Mouse (Mus musculus) frontal cortex, adult 2 months (tissue): ENCODE data around the gene Dvl1. TPM values are rescaled to one million over a fixed set of nuclear protein-coding genes. Genes with fewer than 3 reads are reported as not detected.

Experiments used
- DNase-seq, 2 experiments: peaks; one replicate each; pipeline ENCODE4 v3.0.0; 2022; ENCODE audit warnings: low spot score in 1 of 2; ENCODE audit errors: extremely low spot score in 1 of 2
- polyA plus RNA-seq: library from polyadenylated mRNA; depleted of rRNA; stranded (reverse); fragments of >200 nt; gene quantifications from 2 replicates; pipeline ENCODE4 v1.2.3, GENCODE M21; 2012; rRNA removed

The Dvl1 gene
- polyA plus RNA-seq, 1 experiment = 129 TPM

GRCm38 (mm10) chr4:155904318-155905102 is 57.3 kb downstream of the Dvl1 start:
- no peak for DNase-seq

GRCm38 (mm10) chr4:155905634-155906033 is 58.4 kb downstream of the Dvl1 start:
- no peak for DNase-seq

DNA sequence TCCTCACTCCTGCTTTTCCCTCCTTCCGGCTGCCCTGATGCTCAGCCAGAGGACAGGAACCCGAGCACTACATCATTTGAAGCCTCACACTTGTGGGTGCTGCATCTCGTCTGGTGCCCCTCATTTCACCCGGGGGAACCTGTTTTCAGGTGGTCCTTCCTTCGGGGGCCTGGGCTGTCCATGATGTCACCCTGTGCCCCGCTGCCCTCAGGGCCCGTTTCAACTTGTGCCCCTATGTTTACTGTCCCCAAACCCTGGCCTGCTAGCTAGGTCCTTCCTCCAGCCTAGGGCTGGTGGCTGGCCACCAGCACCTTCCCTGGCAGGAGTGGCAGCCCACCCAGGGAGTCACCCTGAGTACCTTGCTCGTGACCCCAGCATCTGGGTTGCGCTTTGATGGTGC is 58.9 kb downstream of the Dvl1 start:
- DNase-seq = no peak

- DNase-seq = no peak
Measured at GRCm38 (mm10) chr4:155907003-155907402, 59.8 kb downstream of the Dvl1 start.

- no peak for DNase-seq
Measured at GRCm38 (mm10) chr4:155908281-155908680, 61.1 kb downstream of the Dvl1 start.

DNA sequence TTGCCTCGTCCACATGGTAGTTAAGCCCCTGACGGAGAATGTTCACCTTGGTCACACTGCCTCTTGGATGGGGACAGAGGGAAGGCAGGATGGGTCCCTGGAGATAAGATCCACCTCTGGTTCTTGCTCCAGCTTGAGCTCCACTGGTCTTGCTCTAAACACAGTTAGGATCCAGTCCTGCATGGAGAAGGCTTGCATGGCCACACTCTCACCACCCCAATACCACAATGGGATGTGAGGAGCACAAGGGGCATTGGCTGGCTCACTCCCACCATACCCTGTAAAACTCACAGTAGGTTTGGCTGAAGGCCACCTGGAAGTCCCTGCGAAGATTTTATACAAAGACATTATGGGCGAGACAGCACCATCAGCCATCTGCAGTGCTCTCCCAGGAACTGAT is 61.5 kb downstream of the Dvl1 start:
- DNase-seq = no peak

Other genes starting within 250 kb of the Dvl1 start
- gene Slc35e2, start 246.0 kb upstream of the Dvl1 start, polyA plus RNA-seq = 19.6 and 20.6 TPM in 2 replicates
- 60.7 and 65.4 TPM in 2 replicates for gene Cdk11b, start 222.5 kb upstream of the Dvl1 start, polyA plus RNA-seq
- gene Gm10563, start 202.0 kb upstream of the Dvl1 start, polyA plus RNA-seq = not detected in 2 replicates
- gene Mmp23, start 194.0 kb upstream of the Dvl1 start, polyA plus RNA-seq = 4.6 TPM in 2 replicates
- 136 and 143 TPM in 2 replicates for gene Mib2, start 178.2 kb upstream of the Dvl1 start, polyA plus RNA-seq
- 52.0 and 57.4 TPM in 2 replicates for gene Fndc10, start 153.1 kb upstream of the Dvl1 start, polyA plus RNA-seq
- gene Ssu72, start 142.6 kb upstream of the Dvl1 start, polyA plus RNA-seq = 134 and 142 TPM in 2 replicates
- 62.9 and 63.6 TPM in 2 replicates for gene Tmem240, start 112.6 kb upstream of the Dvl1 start, polyA plus RNA-seq
- 88.4 and 95.8 TPM in 2 replicates for gene Atad3a, start 86.3 kb upstream of the Dvl1 start, polyA plus RNA-seq
- 30.7 and 31.8 TPM in 2 replicates for gene Vwa1, start 72.7 kb upstream of the Dvl1 start, polyA plus RNA-seq
- 24.2 and 26.8 TPM in 2 replicates for gene Tmem88b, start 61.5 kb upstream of the Dvl1 start, polyA plus RNA-seq
- gene Ankrd65, start 57.0 kb upstream of the Dvl1 start, polyA plus RNA-seq = not detected in 2 replicates
- 101 and 116 TPM in 2 replicates for gene Mrpl20, start 44.5 kb upstream of the Dvl1 start, polyA plus RNA-seq
- gene Ccnl2, start 34.9 kb upstream of the Dvl1 start, polyA plus RNA-seq = 127 and 144 TPM in 2 replicates
- 126 and 131 TPM in 2 replicates for gene Aurkaip1, start 16.1 kb upstream of the Dvl1 start, polyA plus RNA-seq
- 19.0 and 19.3 TPM in 2 replicates for gene Mxra8, start 7.7 kb upstream of the Dvl1 start, polyA plus RNA-seq
- gene Tas1r3, start 16.0 kb downstream of the Dvl1 start, polyA plus RNA-seq = 0.36 and 0.38 TPM in 2 replicates
- gene Cptp, start 22.0 kb downstream of the Dvl1 start, polyA plus RNA-seq = 19.6 and 22.3 TPM in 2 replicates
- 36.9 and 41.1 TPM in 2 replicates for gene Ints11, start 22.1 kb downstream of the Dvl1 start, polyA plus RNA-seq
- gene Pusl1, start 44.4 kb downstream of the Dvl1 start, polyA plus RNA-seq = 86.6 and 87.9 TPM in 2 replicates
- gene Acap3, start 44.4 kb downstream of the Dvl1 start, polyA plus RNA-seq = 101 and 109 TPM in 2 replicates
- 69.5 and 70.8 TPM in 2 replicates for gene Ube2j2, start 96.4 kb downstream of the Dvl1 start, polyA plus RNA-seq
- gene C1qtnf12, start 114.9 kb downstream of the Dvl1 start, polyA plus RNA-seq = 14.3 and 17.1 TPM in 2 replicates
- 9.7 and 10.6 TPM in 2 replicates for gene B3galt6, start 145.2 kb downstream of the Dvl1 start, polyA plus RNA-seq
- 123 and 128 TPM in 2 replicates for gene Sdf4, start 145.5 kb downstream of the Dvl1 start, polyA plus RNA-seq
- gene Tnfrsf4, start 166.4 kb downstream of the Dvl1 start, polyA plus RNA-seq = 3.6 and 5.9 TPM in 2 replicates
- 0.22 and 0.27 TPM in 2 replicates for gene Tnfrsf18, start 178.8 kb downstream of the Dvl1 start, polyA plus RNA-seq
- gene Ttll10, start 212.0 kb downstream of the Dvl1 start, polyA plus RNA-seq = 0.04 and 0.06 TPM in 2 replicates